In genomic region chr2:106665271-106665670, GRCm38 (mm10) we compare ENCODE assay signal across 28 mouse cellular contexts. TPM values are rescaled to one million over a fixed set of nuclear protein-coding genes. Genes with fewer than 3 reads are reported as not detected.
A peak's percentile ranks its signal among the peaks of the same experiment; 100 is the strongest.
DNase-seq lines count a peak whose midpoint lies in the region; ATAC-seq lines count a peak whose summit lies in the region.
"Had no signal": no experiment of that assay in that cellular context is flagged by ENCODE, and none has a peak within 500 bp of the region (broad histone marks: within the 10 kb centered on the region; RNA-seq: fewer than 3 reads in every experiment).

No protein-coding gene starts in this region.

- H3K9me3 ChIP-seq in forebrain, embryonic 13.5 days (replicated peaks) = no peaks in the 10 kb centered on the region
- no peaks in the 10 kb centered on the region for H3K9me3 ChIP-seq in forebrain, embryonic 11.5 days (ENCODE audit: control insufficient read depth, low read length)
- no peaks in the 10 kb centered on the region for H3K9me3 ChIP-seq in midbrain, embryonic 14.5 days (ENCODE audit: control insufficient read depth, low read length)
- H3K9me3 ChIP-seq in midbrain, embryonic 11.5 days (ENCODE audit: control insufficient read depth, low read length) = no peaks in the 10 kb centered on the region
- no peaks in the 10 kb centered on the region for H3K9me3 ChIP-seq in embryonic facial prominence, embryonic 12.5 days
- H3K9me3 ChIP-seq in embryonic facial prominence, embryonic 14.5 days (ENCODE audit: control insufficient read depth, low read length) = no peaks in the 10 kb centered on the region
- H3K9me3 ChIP-seq: forebrain, embryonic 10.5 days; heart, embryonic 10.5 days; heart, embryonic 13.5 days; hindbrain, embryonic 12.5 days; hindbrain, embryonic 15.5 days; intestine, embryonic 15.5 days had no signal

- H3K4me3 ChIP-seq in forebrain, embryonic 13.5 days = no peak overlapping the region
- H3K4me3 ChIP-seq in forebrain, embryonic 11.5 days (ENCODE audit: low read depth, low read length) = no peak overlapping the region
- H3K4me3 ChIP-seq in midbrain, embryonic 14.5 days (replicated peaks; ENCODE audit: low read depth, low read length) = no peak overlapping the region
- H3K4me3 ChIP-seq in midbrain, embryonic 11.5 days (ENCODE audit: low read depth, low read length) = no peak overlapping the region
- no peak overlapping the region for H3K4me3 ChIP-seq in embryonic facial prominence, embryonic 12.5 days
- H3K4me3 ChIP-seq in embryonic facial prominence, embryonic 14.5 days (ENCODE audit: low read depth, low read length) = no peak overlapping the region
- H3K4me3 ChIP-seq: forebrain, embryonic 10.5 days; heart, adult 2 months; heart, embryonic 10.5 days; heart, embryonic 13.5 days; hindbrain, embryonic 12.5 days; hindbrain, embryonic 15.5 days; intestine, embryonic 15.5 days had no signal

- no peaks in the 10 kb centered on the region for H3K27me3 ChIP-seq in forebrain, embryonic 13.5 days
- H3K27me3 ChIP-seq in forebrain, embryonic 11.5 days (ENCODE audit: control insufficient read depth, insufficient read depth, low read length) = no peaks in the 10 kb centered on the region
- H3K27me3 ChIP-seq in midbrain, embryonic 14.5 days (ENCODE audit: control insufficient read depth, insufficient read depth, low read length) = no peaks in the 10 kb centered on the region
- H3K27me3 ChIP-seq in midbrain, embryonic 11.5 days (ENCODE audit: control insufficient read depth, insufficient read depth, low read length) = no peaks in the 10 kb centered on the region
- H3K27me3 ChIP-seq in embryonic facial prominence, embryonic 12.5 days = no peaks in the 10 kb centered on the region
- H3K27me3 ChIP-seq in embryonic facial prominence, embryonic 14.5 days (replicated peaks; ENCODE audit: control insufficient read depth, insufficient read depth, low read length) = no peaks in the 10 kb centered on the region
- H3K27me3 ChIP-seq: hindbrain, embryonic 12.5 days; hindbrain, embryonic 15.5 days; intestine, embryonic 15.5 days had no signal

- H3K4me1 ChIP-seq in forebrain, embryonic 13.5 days = no peaks in the 10 kb centered on the region
- H3K4me1 ChIP-seq in forebrain, embryonic 11.5 days (replicated peaks; ENCODE audit: control insufficient read depth, insufficient read depth, low read length) = no peaks in the 10 kb centered on the region
- no peaks in the 10 kb centered on the region for H3K4me1 ChIP-seq in midbrain, embryonic 14.5 days (ENCODE audit: control insufficient read depth, insufficient read depth, low read length)
- no peaks in the 10 kb centered on the region for H3K4me1 ChIP-seq in midbrain, embryonic 11.5 days (ENCODE audit: control insufficient read depth, insufficient read depth, low read length)
- peaks cover 8% of the 10 kb centered on the region for H3K4me1 ChIP-seq in embryonic facial prominence, embryonic 12.5 days
- H3K4me1 ChIP-seq in embryonic facial prominence, embryonic 14.5 days (ENCODE audit: control insufficient read depth, insufficient read depth, low read length) = no peaks in the 10 kb centered on the region
- H3K4me1 ChIP-seq: heart, embryonic 10.5 days; hindbrain, embryonic 12.5 days; hindbrain, embryonic 15.5 days; intestine, embryonic 15.5 days had no signal

- 0 out of 2 replicates have a peak, but pooled peaks have one; percentile 53 for ATAC-seq in forebrain, embryonic 13.5 days
- no peak for ATAC-seq in forebrain, embryonic 11.5 days (replicated peaks; ENCODE audit: low FRiP score)
- no peak for ATAC-seq in midbrain, embryonic 14.5 days (ENCODE audit: low FRiP score, low TSS enrichment)
- ATAC-seq in midbrain, embryonic 11.5 days (ENCODE audit: low FRiP score) = no peak
- no peak for ATAC-seq in embryonic facial prominence, embryonic 12.5 days (ENCODE audit: insufficient number of reproducible peaks, insufficient read depth, low FRiP score, low TSS enrichment)
- no peak for ATAC-seq in embryonic facial prominence, embryonic 14.5 days (ENCODE audit: low read depth)
- ATAC-seq: CD4-positive, CD25-positive, alpha-beta regulatory T cell, adult 4 months; intestine, embryonic 15.5 days had no signal

- 70% methylated on average over 11 of the region's 11 CpGs for WGBS in forebrain, embryonic 13.5 days
- WGBS in forebrain, embryonic 11.5 days = 78% methylated on average over 11 of the region's 11 CpGs
- WGBS in midbrain, embryonic 14.5 days = 57% methylated on average over 11 of the region's 11 CpGs
- WGBS in midbrain, embryonic 11.5 days = 82% methylated on average over 11 of the region's 11 CpGs
- 27% methylated on average over 11 of the region's 11 CpGs for WGBS in embryonic facial prominence, embryonic 12.5 days
- WGBS in embryonic facial prominence, embryonic 14.5 days = 21% methylated on average over 11 of the region's 11 CpGs

- no peak for DNase-seq in forebrain, embryonic 11.5 days (ENCODE audit: low spot score)
- DNase-seq in midbrain, embryonic 14.5 days = peak; percentile 23
- DNase-seq in midbrain, embryonic 11.5 days (ENCODE audit: low spot score, missing footprints) = no peak
- DNase-seq in embryonic facial prominence, embryonic 14.5 days (ENCODE audit: low spot score) = no peak
- DNase-seq in heart, postnatal 4 days = no peak
- DNase-seq: adrenal gland, adult 2 months; adrenal gland, postnatal 14 days; cerebellum, adult 11-12 months; cerebellum, adult 8-10 months; cerebellum, postnatal 10 days; cerebellum, postnatal 36 days; gastrocnemius, postnatal 10 days; gastrocnemius, postnatal 36 days; heart, adult 2 months; heart, postnatal 14 days; kidney, adult 11 months; kidney, adult 8-10 months had no signal

- no peaks in the 10 kb centered on the region for H3K36me3 ChIP-seq in forebrain, embryonic 13.5 days (ENCODE audit: poor library complexity, severe bottlenecking)
- H3K36me3 ChIP-seq in forebrain, embryonic 11.5 days (ENCODE audit: control insufficient read depth, insufficient read depth, low read length) = no peaks in the 10 kb centered on the region
- no peaks in the 10 kb centered on the region for H3K36me3 ChIP-seq in midbrain, embryonic 14.5 days (ENCODE audit: control insufficient read depth, insufficient read depth, low read length)
- no peaks in the 10 kb centered on the region for H3K36me3 ChIP-seq in midbrain, embryonic 11.5 days (ENCODE audit: control insufficient read depth, insufficient read depth, low read length)
- H3K36me3 ChIP-seq in embryonic facial prominence, embryonic 12.5 days = no peaks in the 10 kb centered on the region
- H3K36me3 ChIP-seq in embryonic facial prominence, embryonic 14.5 days (ENCODE audit: control insufficient read depth, insufficient read depth, low read length) = no peaks in the 10 kb centered on the region
- H3K36me3 ChIP-seq: forebrain, embryonic 10.5 days; heart, embryonic 10.5 days; heart, embryonic 13.5 days; hindbrain, embryonic 12.5 days; hindbrain, embryonic 15.5 days; intestine, embryonic 15.5 days had no signal

- H3K27ac ChIP-seq in forebrain, embryonic 13.5 days = no peak overlapping the region
- H3K27ac ChIP-seq in forebrain, embryonic 11.5 days (ENCODE audit: low read depth, low read length) = no peak overlapping the region
- H3K27ac ChIP-seq in midbrain, embryonic 14.5 days (replicated peaks; ENCODE audit: low read depth, low read length) = no peak overlapping the region
- no peak overlapping the region for H3K27ac ChIP-seq in midbrain, embryonic 11.5 days (ENCODE audit: low read depth, low read length)
- H3K27ac ChIP-seq in embryonic facial prominence, embryonic 12.5 days = no peak overlapping the region
- H3K27ac ChIP-seq in embryonic facial prominence, embryonic 14.5 days (replicated peaks; ENCODE audit: low read depth, low read length) = no peak overlapping the region
- H3K27ac ChIP-seq: forebrain, embryonic 10.5 days; heart, adult 2 months; heart, embryonic 10.5 days; heart, embryonic 13.5 days; hindbrain, embryonic 12.5 days; hindbrain, embryonic 15.5 days; intestine, embryonic 15.5 days had no signal

- no peak overlapping the region for H3K9ac ChIP-seq in forebrain, embryonic 13.5 days
- H3K9ac ChIP-seq in forebrain, embryonic 11.5 days (ENCODE audit: low read length) = no peak overlapping the region
- no peak overlapping the region for H3K9ac ChIP-seq in midbrain, embryonic 14.5 days (replicated peaks; ENCODE audit: low read length)
- no peak overlapping the region for H3K9ac ChIP-seq in midbrain, embryonic 11.5 days (ENCODE audit: low read length)
- H3K9ac ChIP-seq in embryonic facial prominence, embryonic 12.5 days = no peak overlapping the region
- no peak overlapping the region for H3K9ac ChIP-seq in embryonic facial prominence, embryonic 14.5 days (ENCODE audit: low read depth, low read length)
- H3K9ac ChIP-seq: heart, embryonic 13.5 days; hindbrain, embryonic 12.5 days; hindbrain, embryonic 15.5 days; intestine, embryonic 15.5 days had no signal

- H3K4me2 ChIP-seq in forebrain, embryonic 13.5 days = no peak overlapping the region
- no peak overlapping the region for H3K4me2 ChIP-seq in forebrain, embryonic 11.5 days (ENCODE audit: low read depth, low read length, severe bottlenecking)
- no peak overlapping the region for H3K4me2 ChIP-seq in midbrain, embryonic 14.5 days (ENCODE audit: low read length)
- H3K4me2 ChIP-seq in midbrain, embryonic 11.5 days = no peak overlapping the region
- H3K4me2 ChIP-seq in embryonic facial prominence, embryonic 12.5 days (replicated peaks) = peak overlapping the region; percentile 21; the same call in 1 of the 2 replicates
- H3K4me2 ChIP-seq in embryonic facial prominence, embryonic 14.5 days (ENCODE audit: low read depth, low read length) = peak overlapping the region; percentile 28; the same call in 1 of the 2 replicates
- H3K4me2 ChIP-seq: heart, embryonic 13.5 days; hindbrain, embryonic 12.5 days; hindbrain, embryonic 15.5 days; intestine, embryonic 15.5 days had no signal

RNA-seq across cellular contexts. Expression of gene Mpped2, which starts 27.8 kb away (rescaled TPM):
- 180 and 197 TPM in 2 replicates for polyA plus RNA-seq in forebrain, embryonic 13.5 days (2015; fragmentation: Nextera tagmentation; extraction: Ambion mirVana)
- polyA plus RNA-seq in forebrain, embryonic 11.5 days (2014; fragmentation: Nextera tagmentation; extraction: Ambion mirVana) = 102 and 121 TPM in 2 replicates
- polyA plus RNA-seq in midbrain, embryonic 14.5 days (2014; fragmentation: Nextera tagmentation; extraction: Ambion mirVana) = 124 and 163 TPM in 2 replicates
- 43.7 and 43.9 TPM in 2 replicates for polyA plus RNA-seq in midbrain, embryonic 11.5 days (2014; fragmentation: Nextera tagmentation; extraction: Ambion mirVana)
- 136 and 142 TPM in 2 replicates for polyA plus RNA-seq in embryonic facial prominence, embryonic 12.5 days (2016; fragmentation: Nextera tagmentation; extraction: Ambion mirVana)
- 52.5 and 63.5 TPM in 2 replicates for polyA plus RNA-seq in embryonic facial prominence, embryonic 14.5 days (2014; fragmentation: Nextera tagmentation; extraction: Ambion mirVana)
- total RNA-seq in heart, postnatal 4 days (2021) = 10 to 100 TPM; 24.9 to 27.7 TPM
- total RNA-seq: granulocyte monocyte progenitor cell, adult 5-6 weeks had no signal
- polyA plus RNA-seq: C2C12; CD4-positive, CD25-positive, alpha-beta regulatory T cell, adult 4 months had no signal

Comparison
In these comparisons a context has a peak if more than half of its experiments do, and no peak if none do; other contexts are left out.
1. H3K4me2 ChIP-seq: peak in embryonic facial prominence, embryonic 12.5 days (single experiment) and embryonic facial prominence, embryonic 14.5 days (single experiment); none in forebrain, embryonic 13.5 days (single experiment), forebrain, embryonic 11.5 days (single experiment), midbrain, embryonic 14.5 days (single experiment) and midbrain, embryonic 11.5 days (single experiment).